Mouse (Mus musculus) 416B (cell line): ENCODE data around the gene Stmnd1.
"Not testable (repeated sequence)": the region's sequence is repeated elsewhere in the genome, so short reads cannot be mapped to it uniquely, and the experiment has no call there.

Source experiments
- DNase-seq: peaks from one replicate; pipeline ENCODE4 v3.0.0; 2011; ENCODE audit warnings: low read depth

Gene Stmnd1

DNA sequence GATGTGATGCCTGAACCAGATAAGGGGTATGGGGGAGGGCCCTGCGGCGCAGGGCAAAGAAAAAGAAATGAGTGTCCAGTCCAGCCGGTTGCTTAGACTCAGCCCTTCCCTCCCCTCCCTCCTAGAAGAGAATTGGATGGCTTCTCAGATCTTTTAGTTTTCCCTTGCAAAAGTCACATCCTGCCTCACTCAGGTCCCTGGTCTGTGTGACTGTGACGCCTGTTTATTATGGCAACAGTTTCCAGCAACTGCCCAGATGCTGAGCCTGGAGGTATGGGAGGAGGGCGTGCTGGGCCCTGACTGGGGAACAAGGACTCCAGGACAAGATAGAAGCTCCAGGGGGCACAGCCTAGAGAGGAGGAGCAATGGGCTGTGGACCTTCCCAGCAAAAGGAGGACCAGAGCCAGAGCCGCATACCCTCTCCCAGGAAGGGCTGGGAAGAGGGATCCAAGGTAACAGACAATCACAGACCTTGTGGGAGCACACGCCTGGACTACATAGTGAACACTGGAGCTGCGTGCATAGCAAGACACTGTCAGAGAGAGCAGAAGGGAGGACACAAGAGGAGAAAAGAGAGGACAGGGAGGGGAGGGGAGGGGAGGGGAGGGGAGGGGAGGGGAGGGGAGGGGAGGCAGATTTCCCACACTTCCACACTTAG lies at the start of gene Stmnd1:
Gene Stmnd1 (plus strand): TSS at position 269 of the 658 bp plus-strand sequence.
- DNase-seq, result no peak

DNA sequence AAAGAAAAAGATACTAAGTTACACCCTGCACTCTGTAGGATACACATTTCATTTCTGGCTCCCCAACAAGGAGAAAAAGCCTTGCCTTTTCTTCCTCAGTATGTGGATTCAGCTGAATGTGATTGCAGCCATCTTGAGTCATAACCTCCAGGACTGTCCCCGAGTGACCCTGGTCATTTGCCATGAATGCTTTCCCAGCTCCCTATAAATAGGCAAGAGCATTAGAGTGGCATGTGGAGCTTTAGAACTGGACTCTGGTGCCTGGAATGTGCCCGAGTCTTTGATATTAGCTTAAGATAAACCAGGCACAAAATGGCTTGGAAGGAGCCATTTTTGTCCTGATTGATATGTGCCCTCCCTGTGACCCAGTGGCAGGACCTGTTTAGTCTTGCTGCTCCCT lies 46.6 kb upstream of the Stmnd1 start:
- no peak for DNase-seq

DNA sequence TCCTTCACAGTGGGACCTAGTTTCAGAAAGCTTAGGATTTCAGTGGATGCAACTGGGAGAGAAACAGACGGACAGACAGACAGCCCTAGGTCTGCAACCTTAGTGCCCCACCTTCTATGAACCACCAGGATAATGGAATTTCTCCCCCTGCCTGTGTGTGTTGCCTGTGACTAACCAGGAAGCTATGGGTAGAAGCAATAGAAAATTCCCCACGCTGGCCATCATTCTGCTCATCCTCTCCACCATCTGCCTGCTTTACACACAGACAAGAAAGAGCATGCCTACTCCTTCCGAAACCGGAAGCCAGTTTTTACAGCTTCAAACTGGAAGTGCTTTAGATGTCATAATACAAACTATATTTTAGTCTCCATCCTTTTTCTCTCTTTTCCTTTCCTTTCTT lies 46.0 kb upstream of the Stmnd1 start:
- DNase-seq, result no peak

DNA sequence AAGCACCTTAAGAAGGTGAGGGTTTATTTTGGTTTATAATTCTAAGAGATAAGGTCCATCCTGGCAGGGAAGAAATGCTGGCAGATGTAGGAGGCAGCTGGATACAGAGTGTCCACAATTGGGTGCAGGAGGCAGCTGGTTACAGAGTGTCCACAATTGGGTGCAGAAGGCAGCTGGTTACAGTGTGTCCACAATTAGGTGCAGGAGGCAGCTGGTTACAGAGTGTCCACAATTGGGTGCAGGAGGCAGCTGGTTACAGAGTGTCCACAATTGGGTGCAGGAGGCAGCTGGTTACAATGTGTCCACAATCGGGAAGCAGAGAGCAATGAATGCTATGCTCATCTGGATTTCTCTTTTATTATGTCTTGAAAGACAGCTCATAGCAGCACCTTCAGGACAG lies 44.8 kb upstream of the Stmnd1 start:
- DNase-seq, result not testable (repeated sequence)

DNA sequence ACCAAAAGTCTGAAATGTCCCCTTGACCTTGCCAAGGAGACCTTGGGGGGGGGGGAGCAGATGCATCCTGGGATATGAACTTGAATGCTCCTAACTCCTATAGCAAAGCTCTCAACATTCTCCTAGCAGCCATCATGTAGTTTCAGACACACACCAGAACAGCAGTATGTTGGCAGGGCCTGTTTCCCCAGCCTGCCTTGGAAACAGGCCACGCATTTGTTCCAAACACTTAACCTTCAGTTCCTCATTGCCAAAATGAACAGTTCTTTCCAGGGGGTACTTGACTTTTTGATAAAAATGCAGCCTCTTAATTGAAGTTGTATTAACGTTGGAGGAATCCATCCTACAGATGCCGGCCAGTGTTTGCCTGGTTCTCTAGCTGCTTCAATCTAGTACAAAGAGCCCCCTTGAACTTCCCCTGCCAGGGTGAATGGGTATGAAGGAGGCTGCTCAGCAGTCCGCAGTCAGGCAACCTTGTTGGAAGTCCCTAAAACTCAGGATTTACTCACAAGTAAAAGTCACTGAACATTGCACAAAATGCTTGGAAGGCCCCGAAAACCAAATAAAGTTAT lies 41.9 kb upstream of the Stmnd1 start:
- no peak for DNase-seq

GRCm38 (mm10) chr13:46237723-46238349 lies 35.7 kb upstream of the Stmnd1 start:
- no peak for DNase-seq

- DNase-seq, result no peak
These were observed 34.7 kb upstream of the Stmnd1 start for GRCm38 (mm10) chr13:46238796-46239195.

- no peak for DNase-seq
These were observed 31.9 kb upstream of the Stmnd1 start for GRCm38 (mm10) chr13:46241391-46242188.

GRCm38 (mm10) chr13:46253753-46254152 lies 19.8 kb upstream of the Stmnd1 start:
- no peak for DNase-seq

DNA sequence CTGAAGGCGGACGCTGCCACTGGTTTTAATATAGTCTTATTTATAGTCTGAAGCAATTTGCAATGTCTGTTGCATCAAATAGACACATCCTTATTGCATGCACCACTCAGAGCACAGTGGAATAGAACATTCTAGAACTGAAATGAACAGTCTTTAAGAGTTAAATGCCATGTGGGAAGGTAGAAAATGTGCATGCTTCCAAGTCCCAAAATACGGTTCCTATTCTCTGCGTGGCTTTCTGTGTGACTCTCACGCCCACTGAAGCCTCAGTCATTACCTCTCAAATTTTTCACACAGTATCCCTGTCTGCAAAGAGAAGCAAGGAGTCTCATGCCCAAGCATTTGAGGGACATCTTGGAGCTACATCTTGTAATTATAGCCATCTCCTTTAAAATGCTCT lies 19.4 kb upstream of the Stmnd1 start:
- DNase-seq, result no peak

DNA sequence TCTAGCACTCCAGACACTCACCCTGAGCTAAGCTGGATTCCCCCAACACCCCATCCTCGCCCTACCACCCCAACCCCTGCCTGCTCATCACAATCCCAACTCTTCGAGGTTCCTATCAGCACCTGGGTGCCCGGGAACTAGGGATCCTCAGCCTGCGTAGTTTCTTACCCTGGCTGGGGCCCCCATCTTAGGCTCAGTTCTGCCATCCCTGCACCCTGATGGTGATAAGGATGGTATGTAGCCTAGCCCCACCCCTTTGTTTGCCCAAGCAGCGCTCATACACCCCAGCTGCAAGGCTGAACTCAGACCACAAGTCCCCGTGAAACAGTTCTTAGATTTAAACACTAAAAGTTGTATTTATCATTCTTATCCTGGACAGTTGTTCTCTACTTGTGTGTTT lies 17.9 kb upstream of the Stmnd1 start:
- DNase-seq, result peak; percentile 12

DNA sequence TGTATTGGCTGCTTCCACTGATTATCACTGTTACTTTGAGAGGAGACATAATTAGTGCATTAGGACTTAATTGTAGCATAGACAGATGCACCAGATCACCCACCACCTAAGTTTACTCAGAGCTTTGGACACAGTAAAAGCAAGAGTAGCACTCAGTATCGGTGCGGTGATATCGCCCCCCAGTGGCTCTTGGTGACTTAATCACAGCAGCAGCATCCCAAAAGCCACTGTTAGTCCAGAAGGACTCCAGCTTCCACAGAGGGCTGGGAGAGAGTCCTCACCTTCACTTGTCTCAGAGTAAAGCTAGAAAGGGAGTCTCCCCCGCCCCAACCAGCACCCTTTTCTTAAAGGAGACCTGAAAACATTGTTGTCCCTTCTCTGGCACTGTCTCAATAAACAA lies 15.7 kb upstream of the Stmnd1 start:
- peak; percentile 66 for DNase-seq

GRCm38 (mm10) chr13:46259526-46259925 lies 14.0 kb upstream of the Stmnd1 start:
- DNase-seq, result peak; percentile 15

DNA sequence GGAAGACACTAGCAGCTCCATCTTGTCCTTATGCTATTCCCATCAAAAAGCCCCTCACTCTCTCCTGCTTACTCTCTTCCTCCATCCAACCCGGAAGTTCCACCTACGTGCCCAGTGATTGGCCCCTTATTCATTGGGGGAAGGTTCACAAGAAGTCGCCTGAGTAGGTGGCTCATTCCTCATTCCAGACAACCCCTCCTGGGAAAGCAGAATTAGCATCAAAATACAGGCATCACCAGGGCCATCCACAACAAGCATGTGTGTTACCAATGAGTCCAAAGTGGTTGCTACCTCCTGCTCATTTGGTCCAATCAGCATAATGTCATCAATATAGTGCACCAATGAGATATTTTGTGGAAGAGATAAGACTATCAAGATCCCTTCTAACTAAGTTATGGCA lies 12.3 kb upstream of the Stmnd1 start:
- DNase-seq, result no peak

DNA sequence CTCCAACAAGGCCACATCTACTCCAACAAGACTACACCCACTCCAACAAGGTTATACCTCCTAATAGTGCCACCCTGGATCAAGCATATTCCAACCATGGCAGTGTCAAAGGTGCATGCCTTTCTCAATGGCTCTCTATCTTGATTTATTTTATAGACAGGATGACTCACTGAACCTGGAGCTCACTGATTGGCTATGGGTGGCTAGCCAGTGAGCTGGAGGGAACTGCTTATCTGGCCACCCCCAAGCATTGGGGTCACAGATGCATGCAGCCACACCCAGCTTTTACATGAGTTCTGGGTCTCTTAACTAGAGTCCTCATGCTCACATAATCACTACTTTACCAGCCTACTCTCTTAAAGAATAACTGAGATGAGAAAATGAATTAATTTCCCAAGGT lies 5.7 kb upstream of the Stmnd1 start:
- no peak for DNase-seq

DNA sequence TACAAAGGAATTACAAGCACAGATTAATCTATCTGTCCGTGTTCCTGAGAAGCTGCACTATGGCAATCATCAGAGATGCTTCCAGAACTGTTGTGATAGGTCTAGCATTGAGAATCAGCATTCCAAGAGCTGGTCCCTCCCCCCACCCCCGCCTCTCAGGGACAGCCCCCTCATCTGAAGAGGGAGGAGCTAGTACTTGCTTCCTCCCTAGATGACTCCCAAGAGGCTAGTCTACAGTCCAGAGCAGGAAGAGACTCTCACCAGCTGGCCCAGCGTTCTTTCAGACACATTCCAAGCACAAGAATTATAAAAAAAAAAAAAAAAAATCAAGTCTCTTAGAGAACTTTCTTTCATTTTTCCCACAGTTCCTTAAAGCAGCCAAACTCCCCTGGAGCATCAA lies 5.2 kb upstream of the Stmnd1 start:
- no peak for DNase-seq

DNA sequence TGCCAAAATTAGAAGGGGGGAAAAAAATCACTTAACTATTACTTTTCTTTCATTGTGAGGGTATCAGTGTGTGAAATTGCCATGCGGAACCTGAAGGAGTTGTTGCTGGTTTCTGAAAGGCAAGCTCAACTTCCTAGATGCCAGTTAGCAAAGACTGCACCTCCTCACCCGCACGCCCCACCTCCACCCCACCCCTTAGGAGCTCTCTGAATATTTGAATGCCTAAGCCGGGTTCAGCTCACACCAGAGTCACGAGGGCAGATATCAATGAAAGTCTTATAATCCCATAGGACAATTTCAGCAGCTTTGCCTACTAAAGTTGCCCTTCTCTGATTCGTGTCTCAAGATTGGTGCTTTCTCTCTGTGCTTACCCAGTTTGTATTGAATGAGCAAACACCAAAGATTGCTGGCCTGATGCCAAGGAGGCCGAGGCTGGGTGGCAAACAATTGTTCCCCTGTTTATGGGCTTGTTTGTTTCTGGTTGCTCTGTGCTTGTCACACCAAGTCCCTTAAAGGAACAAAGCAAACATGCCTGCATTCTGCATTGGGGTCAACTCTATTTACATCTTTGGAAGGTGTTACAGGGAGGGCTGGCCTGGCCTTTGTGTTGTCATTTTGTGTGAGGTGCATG lies 4.6 kb upstream of the Stmnd1 start:
- no peak for DNase-seq

DNA sequence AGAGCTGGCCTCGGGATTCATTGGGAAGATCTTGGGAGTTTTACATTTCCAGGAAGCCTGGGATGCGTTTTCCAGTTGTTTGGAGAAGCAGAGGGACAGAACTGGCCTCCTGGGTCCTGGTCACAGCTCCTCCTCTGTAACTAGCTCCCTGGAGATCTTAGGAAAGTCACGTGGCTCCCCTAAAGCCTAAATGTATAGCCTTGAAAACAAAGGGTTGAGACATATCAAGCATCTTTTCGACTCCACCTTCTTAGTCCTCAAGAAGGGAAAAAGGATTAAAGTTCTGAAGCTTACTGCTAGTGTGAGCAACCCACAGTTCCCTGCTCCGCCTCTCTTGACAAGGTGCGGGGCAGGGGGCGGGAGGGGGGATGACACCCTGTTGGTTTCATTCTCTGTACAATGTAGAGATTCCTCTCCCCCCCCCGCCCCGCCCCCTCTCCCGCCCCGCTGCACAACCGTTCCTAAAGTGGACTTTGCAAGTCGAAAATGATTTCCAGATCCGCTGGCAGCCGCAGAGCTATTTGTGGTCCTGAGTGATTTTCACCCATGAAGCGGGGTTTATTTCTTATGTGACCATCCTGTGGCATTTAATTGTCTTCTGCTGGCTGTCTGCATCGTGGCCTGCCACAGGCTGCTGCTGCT lies 589 bp upstream of the Stmnd1 start:
- DNase-seq, result no peak

- no peak for DNase-seq
These were observed 2.2 kb downstream of the Stmnd1 start for GRCm38 (mm10) chr13:46275701-46276100.

GRCm38 (mm10) chr13:46282543-46282942 lies 9.0 kb downstream of the Stmnd1 start:
- DNase-seq, result no peak

DNA sequence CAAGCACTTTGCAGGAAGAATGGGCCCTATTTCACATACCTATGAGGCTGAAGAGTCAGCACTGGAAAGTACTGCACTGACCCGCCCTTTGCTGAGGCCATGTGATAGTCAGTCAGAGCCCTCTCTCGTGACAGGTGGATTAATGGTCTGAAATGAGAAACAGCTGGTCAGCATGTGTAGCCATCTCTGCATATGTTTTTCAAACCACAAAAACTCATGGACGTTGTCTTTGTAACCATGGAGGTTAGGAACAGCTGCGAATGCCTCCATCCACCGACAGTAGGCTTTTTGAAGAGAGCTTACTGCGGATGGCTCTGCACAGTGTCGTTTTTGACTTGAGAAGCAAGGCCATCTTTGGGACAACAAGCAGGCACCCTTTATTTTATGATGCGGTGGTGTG lies 14.3 kb downstream of the Stmnd1 start:
- DNase-seq, result no peak

- no peak for DNase-seq
These were observed 14.9 kb downstream of the Stmnd1 start for GRCm38 (mm10) chr13:46288372-46288771.
